Mouse (Mus musculus) spleen, adult 2 months (tissue): ENCODE data around the gene Pik3cb.

Source experiments
- CTCF ChIP-seq: fragments of 200-500 bp; IDR thresholded peaks from 2 replicates; pipeline ENCODE4 v1.5.1; 2011; ENCODE audit warnings: mild to moderate bottlenecking, inconsistent platforms; ENCODE audit not compliant: insufficient read depth, insufficient read length, insufficient replicate concordance; ENCODE audit errors: extremely low read depth
- POLR2A ChIP-seq: fragments of 200-500 bp; IDR thresholded peaks from 2 replicates; pipeline ENCODE4 v1.6.1; 2011; ENCODE audit warnings: low read depth, low read length, inconsistent platforms

- TF ChIP-seq POLR2A (no peak), CTCF (no peak)
Observed at GRCm38 (mm10) chr9:99109585-99109984, 30.8 kb downstream of the Pik3cb start.
